Mouse (Mus musculus) stomach, postnatal 0 days (tissue): ENCODE results near the gene Gli3.

Source experiments
- CTCF ChIP-seq: IDR thresholded peaks from 2 replicates; pipeline ENCODE4 v1.5.1; 2016; ENCODE audit warnings: antibody characterized with exemption, low read depth, mild to moderate bottlenecking, moderate library complexity
- EP300 ChIP-seq: optimal IDR thresholded peaks from 2 replicates; pipeline ENCODE3; 2016; ENCODE audit warnings: antibody characterized with exemption

GRCm38 (mm10) chr13:15487334-15487733 is 24.3 kb downstream of the Gli3 start:
- no peak for TF ChIP-seq CTCF
- no peak for TF ChIP-seq EP300
